Mouse (Mus musculus): ENCODE data around the gene Slc27a5. TPM values are rescaled to one million over a fixed set of nuclear protein-coding genes. Genes with fewer than 3 reads are reported as not detected.

Slc27a5 gene
- polyA plus RNA-seq (2014; fragmentation: Nextera tagmentation; extraction: Ambion mirVana), result not detected in 2 replicates

- WGBS, result 86% methylated on average over 5 of the region's 5 CpGs
- Histone ChIP-seq H3K36me3 (ENCODE audit: control insufficient read depth, insufficient read depth, low read length) (no peaks in the 10 kb centered on the region), H3K4me3 (ENCODE audit: low read depth, low read length) (no peak within 1 kb of the TSS), H3K9me3 (ENCODE audit: control insufficient read depth, low read length) (no peaks in the 10 kb centered on the region), H3K4me1 (ENCODE audit: control insufficient read depth, insufficient read depth, low read length) (no peaks in the 10 kb centered on the region), H3K27ac (replicated peaks; ENCODE audit: low read depth, low read length) (no peak within 1 kb of the TSS), H3K27me3 (ENCODE audit: control insufficient read depth, insufficient read depth, low read length) (no peaks in the 10 kb centered on the region), H3K4me2 (ENCODE audit: low read depth, severe bottlenecking) (no peak within 1 kb of the TSS), H3K9ac (ENCODE audit: low read length) (no peak within 1 kb of the TSS)
- ATAC-seq (ENCODE audit: insufficient number of reproducible peaks, low FRiP score, low TSS enrichment, low read depth) (no peak), DNase-seq (ENCODE audit: low spot score) (no peak)
Measured at GRCm38 (mm10) chr7:12998053-12998452, at the start of gene Slc27a5. Gene Slc27a5 (minus strand): TSS chr7:12998192.

GRCm38 (mm10) chr7:13046084-13046483 lies 48.1 kb upstream of the Slc27a5 start:
- 17% methylated on average over 2 of the region's 2 CpGs for WGBS
- peak; percentile 47; the same call in 1 of the 2 replicates for ATAC-seq (ENCODE audit: insufficient number of reproducible peaks, low FRiP score, low TSS enrichment, low read depth)
- Histone ChIP-seq H3K9ac (ENCODE audit: low read length) (no peak overlapping the region), H3K4me2 (ENCODE audit: low read depth, severe bottlenecking) (no peak overlapping the region), H3K36me3 (ENCODE audit: control insufficient read depth, insufficient read depth, low read length) (no peaks in the 10 kb centered on the region), H3K27ac (replicated peaks; ENCODE audit: low read depth, low read length) (no peak overlapping the region), H3K4me1 (ENCODE audit: control insufficient read depth, insufficient read depth, low read length) (no peaks in the 10 kb centered on the region), H3K4me3 (ENCODE audit: low read depth, low read length) (no peak overlapping the region), H3K27me3 (ENCODE audit: control insufficient read depth, insufficient read depth, low read length) (peaks cover 36% of the 10 kb centered on the region), H3K9me3 (ENCODE audit: control insufficient read depth, low read length) (peaks cover 12% of the 10 kb centered on the region; the same call in 1 of the 2 replicates)
- peak; percentile 73 for DNase-seq (ENCODE audit: low spot score)

- ATAC-seq (ENCODE audit: insufficient number of reproducible peaks, low FRiP score, low TSS enrichment, low read depth), result peak; percentile 5; the same call in 1 of the 2 replicates
Measured at GRCm38 (mm10) chr7:13044254-13044625, 46.2 kb upstream of the Slc27a5 start.

GRCm38 (mm10) chr7:13043445-13044253 lies 45.7 kb upstream of the Slc27a5 start:
- H3K36me3 ChIP-seq (ENCODE audit: control insufficient read depth, insufficient read depth, low read length), result no peaks in the 10 kb centered on the region
- WGBS, result 4% methylated on average over 88 of the region's 88 CpGs
- peak overlapping the region; percentile 88 for H3K4me2 ChIP-seq (ENCODE audit: low read depth, severe bottlenecking)
- H3K4me1 ChIP-seq (ENCODE audit: control insufficient read depth, insufficient read depth, low read length), result no peaks in the 10 kb centered on the region; the same call in 1 of the 2 replicates
- DNase-seq (ENCODE audit: low spot score) (peak; percentile 63), ATAC-seq (ENCODE audit: insufficient number of reproducible peaks, low FRiP score, low TSS enrichment, low read depth) (peak; percentile 20; the same call in 1 of the 2 replicates)
- H3K4me3 ChIP-seq (ENCODE audit: low read depth, low read length), result peak overlapping the region; percentile 47
- H3K27ac ChIP-seq (replicated peaks; ENCODE audit: low read depth, low read length), result 0 out of 2 replicates have a peak overlapping the region, but pooled peaks have one; percentile 6
- H3K9ac ChIP-seq (ENCODE audit: low read length), result peak overlapping the region; percentile 69
- H3K9me3 ChIP-seq (ENCODE audit: control insufficient read depth, low read length), result peaks cover 12% of the 10 kb centered on the region; the same call in 1 of the 2 replicates
- H3K27me3 ChIP-seq (ENCODE audit: control insufficient read depth, insufficient read depth, low read length), result peaks cover 36% of the 10 kb centered on the region

More at GRCm38 (mm10) chr7:13044254-13044625, 46.2 kb upstream of the Slc27a5 start:
- 3% methylated on average over 23 of the region's 23 CpGs for WGBS
- H3K4me2 ChIP-seq (ENCODE audit: low read depth, severe bottlenecking), result peak overlapping the region; percentile 88
- H3K4me1 ChIP-seq (ENCODE audit: control insufficient read depth, insufficient read depth, low read length), result no peaks in the 10 kb centered on the region
- H3K9ac ChIP-seq (ENCODE audit: low read length), result peak overlapping the region; percentile 69
- no peaks in the 10 kb centered on the region for H3K36me3 ChIP-seq (ENCODE audit: control insufficient read depth, insufficient read depth, low read length)
- peaks cover 12% of the 10 kb centered on the region; the same call in 1 of the 2 replicates for H3K9me3 ChIP-seq (ENCODE audit: control insufficient read depth, low read length)
- H3K27ac ChIP-seq (replicated peaks; ENCODE audit: low read depth, low read length), result no peak overlapping the region
- H3K4me3 ChIP-seq (ENCODE audit: low read depth, low read length), result peak overlapping the region; percentile 47
- DNase-seq (ENCODE audit: low spot score), result no peak
- H3K27me3 ChIP-seq (ENCODE audit: control insufficient read depth, insufficient read depth, low read length), result peaks cover 36% of the 10 kb centered on the region

GRCm38 (mm10) chr7:13043120-13043444 lies 45.1 kb upstream of the Slc27a5 start:
- 31% methylated on average over 16 of the region's 16 CpGs for WGBS
- peaks cover 36% of the 10 kb centered on the region for H3K27me3 ChIP-seq (ENCODE audit: control insufficient read depth, insufficient read depth, low read length)
- no peak overlapping the region for H3K9ac ChIP-seq (ENCODE audit: low read length)

GRCm38 (mm10) chr7:13042511-13042910 lies 44.5 kb upstream of the Slc27a5 start:
- H3K9me3 ChIP-seq (ENCODE audit: control insufficient read depth, low read length), result peaks cover 12% of the 10 kb centered on the region; the same call in 1 of the 2 replicates
- no peak overlapping the region for H3K9ac ChIP-seq (ENCODE audit: low read length)
- no peaks in the 10 kb centered on the region for H3K36me3 ChIP-seq (ENCODE audit: control insufficient read depth, insufficient read depth, low read length)
- ATAC-seq (ENCODE audit: insufficient number of reproducible peaks, low FRiP score, low TSS enrichment, low read depth) (no peak), DNase-seq (ENCODE audit: low spot score) (peak; percentile 21)
- peaks cover 36% of the 10 kb centered on the region for H3K27me3 ChIP-seq (ENCODE audit: control insufficient read depth, insufficient read depth, low read length)
- H3K4me2 ChIP-seq (ENCODE audit: low read depth, severe bottlenecking), result no peak overlapping the region
- 75% methylated on average over 6 of the region's 6 CpGs for WGBS
- no peaks in the 10 kb centered on the region; the same call in 1 of the 2 replicates for H3K4me1 ChIP-seq (ENCODE audit: control insufficient read depth, insufficient read depth, low read length)
- no peak overlapping the region for H3K27ac ChIP-seq (replicated peaks; ENCODE audit: low read depth, low read length)
- no peak overlapping the region for H3K4me3 ChIP-seq (ENCODE audit: low read depth, low read length)

More at GRCm38 (mm10) chr7:13043120-13043444, 45.1 kb upstream of the Slc27a5 start:
- Histone ChIP-seq H3K9me3 (ENCODE audit: control insufficient read depth, low read length) (peaks cover 12% of the 10 kb centered on the region; the same call in 1 of the 2 replicates), H3K4me3 (ENCODE audit: low read depth, low read length) (peak overlapping the region; percentile 47), H3K27ac (replicated peaks; ENCODE audit: low read depth, low read length) (no peak overlapping the region), H3K36me3 (ENCODE audit: control insufficient read depth, insufficient read depth, low read length) (no peaks in the 10 kb centered on the region), H3K4me1 (ENCODE audit: control insufficient read depth, insufficient read depth, low read length) (no peaks in the 10 kb centered on the region; the same call in 1 of the 2 replicates), H3K4me2 (ENCODE audit: low read depth, severe bottlenecking) (peak overlapping the region; percentile 88; the same call in 1 of the 2 replicates)
- ATAC-seq (ENCODE audit: insufficient number of reproducible peaks, low FRiP score, low TSS enrichment, low read depth) (no peak), DNase-seq (ENCODE audit: low spot score) (no peak)

GRCm38 (mm10) chr7:13041256-13041655 lies 43.3 kb upstream of the Slc27a5 start:
- 57% methylated on average over 1 of the region's 1 CpGs for WGBS
- Histone ChIP-seq H3K9me3 (ENCODE audit: control insufficient read depth, low read length) (peaks cover 12% of the 10 kb centered on the region; the same call in 1 of the 2 replicates), H3K4me3 (ENCODE audit: low read depth, low read length) (no peak overlapping the region), H3K27me3 (ENCODE audit: control insufficient read depth, insufficient read depth, low read length) (peaks cover 36% of the 10 kb centered on the region), H3K9ac (ENCODE audit: low read length) (no peak overlapping the region), H3K36me3 (ENCODE audit: control insufficient read depth, insufficient read depth, low read length) (no peaks in the 10 kb centered on the region), H3K27ac (replicated peaks; ENCODE audit: low read depth, low read length) (no peak overlapping the region), H3K4me2 (ENCODE audit: low read depth, severe bottlenecking) (no peak overlapping the region), H3K4me1 (ENCODE audit: control insufficient read depth, insufficient read depth, low read length) (peaks cover 3% of the 10 kb centered on the region)
- ATAC-seq (ENCODE audit: insufficient number of reproducible peaks, low FRiP score, low TSS enrichment, low read depth), result no peak
- peak; percentile 18 for DNase-seq (ENCODE audit: low spot score)

- ATAC-seq (ENCODE audit: insufficient number of reproducible peaks, low FRiP score, low TSS enrichment, low read depth) (no peak), DNase-seq (ENCODE audit: low spot score) (no peak)
- Histone ChIP-seq H3K27me3 (ENCODE audit: control insufficient read depth, insufficient read depth, low read length) (peaks cover 25% of the 10 kb centered on the region), H3K4me1 (ENCODE audit: control insufficient read depth, insufficient read depth, low read length) (peaks cover 7% of the 10 kb centered on the region), H3K4me3 (ENCODE audit: low read depth, low read length) (peak overlapping the region; percentile 74; the same call in 1 of the 2 replicates), H3K9ac (ENCODE audit: low read length) (no peak overlapping the region; the same call in 1 of the 2 replicates), H3K27ac (replicated peaks; ENCODE audit: low read depth, low read length) (no peak overlapping the region), H3K36me3 (ENCODE audit: control insufficient read depth, insufficient read depth, low read length) (peaks cover 10% of the 10 kb centered on the region; the same call in 1 of the 2 replicates), H3K4me2 (ENCODE audit: low read depth, severe bottlenecking) (peak overlapping the region; percentile 79; the same call in 1 of the 2 replicates), H3K9me3 (ENCODE audit: control insufficient read depth, low read length) (peaks cover 12% of the 10 kb centered on the region; the same call in 1 of the 2 replicates)
- 89% methylated on average over 1 of the region's 1 CpGs for WGBS
Measured at GRCm38 (mm10) chr7:13039181-13039580, 41.2 kb upstream of the Slc27a5 start.

Data from limb, embryonic 11.5 days (tissue).